ENCODE assay signal across 7 mouse cellular contexts in genomic region chr7:81992131-81993061, GRCm38 (mm10). TPM values are rescaled to one million over a fixed set of nuclear protein-coding genes. Genes with fewer than 3 reads are reported as not detected.
A peak's percentile ranks its signal among the peaks of the same experiment; 100 is the strongest.
DNase-seq lines count a peak whose midpoint lies in the region; ATAC-seq lines count a peak whose summit lies in the region.

Gene Bnc1 (minus strand): TSS chr7:81992292.

- no peaks in the 10 kb centered on the region for H3K36me3 ChIP-seq in hindbrain, embryonic 12.5 days

- no peak within 1 kb of the TSS for H3K27ac ChIP-seq in hindbrain, embryonic 12.5 days

- peak; percentile 41 for DNase-seq in ovary, postnatal 36 days (ENCODE audit: low spot score)
- no peak for DNase-seq in ovary, postnatal 14 days (ENCODE audit: low spot score)
- peak; percentile 58 for DNase-seq in embryo, embryonic 9.5 days (ENCODE audit: extremely low spot score)
- peak; percentile 9 to 32 for DNase-seq in lung, postnatal 4 days
- peak; percentile 28 for DNase-seq in urinary bladder, postnatal 25 days (ENCODE audit: low spot score)

- peak within 1 kb of the TSS; percentile 61 for H3K4me3 ChIP-seq in hindbrain, embryonic 12.5 days

- ATAC-seq in hindbrain, embryonic 12.5 days (ENCODE audit: low FRiP score): peak; percentile 64
- no peak for ATAC-seq in cerebellum, adult (ENCODE audit: insufficient number of reproducible peaks, low FRiP score, low TSS enrichment)

- peaks cover 85% of the 10 kb centered on the region for H3K27me3 ChIP-seq in hindbrain, embryonic 12.5 days

- H3K4me1 ChIP-seq in hindbrain, embryonic 12.5 days: peaks cover 22% of the 10 kb centered on the region

- H3K4me2 ChIP-seq in hindbrain, embryonic 12.5 days (replicated peaks): peak within 1 kb of the TSS; percentile 99

- peak within 1 kb of the TSS; percentile 59 for H3K9ac ChIP-seq in hindbrain, embryonic 12.5 days

- under 1% methylated on average over 95 of the region's 105 CpGs for WGBS in hindbrain, embryonic 12.5 days

- H3K9me3 ChIP-seq in hindbrain, embryonic 12.5 days (replicated peaks): no peaks in the 10 kb centered on the region

RNA-seq across cellular contexts. Expression of gene Bnc1, which starts in this region (rescaled TPM):
- 1.1 and 1.9 TPM in 2 replicates for polyA plus RNA-seq in hindbrain, embryonic 12.5 days (2016; fragmentation: Nextera tagmentation; extraction: Ambion mirVana)
